Mouse (Mus musculus): ENCODE measurements around the gene Wfdc11.

DNA sequence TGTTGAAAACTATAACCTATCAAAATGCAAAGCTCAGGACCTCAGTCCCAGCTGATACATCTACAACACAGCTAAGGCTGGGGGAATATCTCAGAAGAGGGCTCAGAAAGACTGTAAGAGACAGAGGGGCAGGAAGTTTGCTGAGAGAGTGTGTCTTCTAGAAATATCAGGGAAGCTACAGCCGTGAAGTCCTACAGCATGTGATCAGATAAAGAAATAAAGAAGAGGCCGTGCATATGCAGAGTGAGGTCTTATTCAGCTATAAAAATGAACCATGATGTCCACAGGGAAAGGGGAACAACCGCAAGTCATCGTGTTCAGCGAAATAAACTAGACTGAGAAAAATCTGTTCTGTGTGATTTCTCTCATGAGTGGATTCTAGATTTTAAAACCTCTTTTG is 3.6 kb downstream of the Wfdc11 start:
- TF ChIP-seq TAL1 (IDR thresholded peaks at IDR 0.05; ENCODE audit: low read length): no peak
- TF ChIP-seq GATA1 (IDR thresholded peaks at IDR 0.05; ENCODE audit: low read length): no peak

Measured in erythroblast, embryonic 14.5 days (primary cell).